Mouse (Mus musculus): ENCODE measurements around the gene Dbp. TPM values are rescaled to one million over a fixed set of nuclear protein-coding genes. Genes with fewer than 3 reads are reported as not detected.

Dbp gene
- polyA plus RNA-seq, 1 experiment from 2014 or later = 1.7 TPM

Other genes starting within 250 kb of the Dbp start
- gene Ftl1, start 245.2 kb upstream of the Dbp start, polyA plus RNA-seq (2015; fragmentation: Nextera tagmentation; extraction: Ambion mirVana) = 4,912 and 5,024 TPM in 2 replicates
- gene Bax, start 238.2 kb upstream of the Dbp start, polyA plus RNA-seq (2015; fragmentation: Nextera tagmentation; extraction: Ambion mirVana) = 135 and 136 TPM in 2 replicates
- gene Tulp2, start 223.2 kb upstream of the Dbp start, polyA plus RNA-seq (2015; fragmentation: Nextera tagmentation; extraction: Ambion mirVana) = 0.39 and 0.57 TPM in 2 replicates
- not detected in 2 replicates for gene Gm45808, start 218.3 kb upstream of the Dbp start, polyA plus RNA-seq (2015; fragmentation: Nextera tagmentation; extraction: Ambion mirVana)
- 3.6 and 3.7 TPM in 2 replicates for gene Dhdh, start 216.3 kb upstream of the Dbp start, polyA plus RNA-seq (2015; fragmentation: Nextera tagmentation; extraction: Ambion mirVana)
- 254 and 266 TPM in 2 replicates for gene Nucb1, start 194.7 kb upstream of the Dbp start, polyA plus RNA-seq (2015; fragmentation: Nextera tagmentation; extraction: Ambion mirVana)
- 22.4 and 29.0 TPM in 2 replicates for gene Ppp1r15a, start 178.8 kb upstream of the Dbp start, polyA plus RNA-seq (2015; fragmentation: Nextera tagmentation; extraction: Ambion mirVana)
- gene Plekha4, start 178.8 kb upstream of the Dbp start, polyA plus RNA-seq (2015; fragmentation: Nextera tagmentation; extraction: Ambion mirVana) = 2.3 and 3.4 TPM in 2 replicates
- 0.72 and 0.84 TPM in 2 replicates for gene Hsd17b14, start 150.2 kb upstream of the Dbp start, polyA plus RNA-seq (2015; fragmentation: Nextera tagmentation; extraction: Ambion mirVana)
- gene Bcat2, start 134.9 kb upstream of the Dbp start, polyA plus RNA-seq (2015; fragmentation: Nextera tagmentation; extraction: Ambion mirVana) = 59.5 and 60.0 TPM in 2 replicates
- gene Fgf21, start 89.6 kb upstream of the Dbp start, polyA plus RNA-seq (2015; fragmentation: Nextera tagmentation; extraction: Ambion mirVana) = 0.16 and 0.91 TPM in 2 replicates
- gene Fut1, start 87.8 kb upstream of the Dbp start, polyA plus RNA-seq (2015; fragmentation: Nextera tagmentation; extraction: Ambion mirVana) = 0.26 and 0.70 TPM in 2 replicates
- 0.16 and 0.21 TPM in 2 replicates for gene Izumo1, start 83.3 kb upstream of the Dbp start, polyA plus RNA-seq (2015; fragmentation: Nextera tagmentation; extraction: Ambion mirVana)
- gene Rasip1, start 77.6 kb upstream of the Dbp start, polyA plus RNA-seq (2015; fragmentation: Nextera tagmentation; extraction: Ambion mirVana) = 16.1 and 16.4 TPM in 2 replicates
- gene Mamstr, start 65.1 kb upstream of the Dbp start, polyA plus RNA-seq (2015; fragmentation: Nextera tagmentation; extraction: Ambion mirVana) = 10.6 and 11.5 TPM in 2 replicates
- 0.60 and 0.70 TPM in 2 replicates for gene Fut2, start 38.7 kb upstream of the Dbp start, polyA plus RNA-seq (2015; fragmentation: Nextera tagmentation; extraction: Ambion mirVana)
- gene Ntn5, start 21.1 kb upstream of the Dbp start, polyA plus RNA-seq (2015; fragmentation: Nextera tagmentation; extraction: Ambion mirVana) = 0.95 and 1.8 TPM in 2 replicates
- 0.74 and 0.84 TPM in 2 replicates for gene Sec1, start 10.7 kb upstream of the Dbp start, polyA plus RNA-seq (2015; fragmentation: Nextera tagmentation; extraction: Ambion mirVana)
- gene Car11, start 5.2 kb upstream of the Dbp start, polyA plus RNA-seq (2015; fragmentation: Nextera tagmentation; extraction: Ambion mirVana) = 2.3 and 3.3 TPM in 2 replicates
- gene Rpl18, start 10.4 kb downstream of the Dbp start, polyA plus RNA-seq (2015; fragmentation: Nextera tagmentation; extraction: Ambion mirVana) = 984 and 1,005 TPM in 2 replicates
- gene Sphk2, start 12.9 kb downstream of the Dbp start, polyA plus RNA-seq (2015; fragmentation: Nextera tagmentation; extraction: Ambion mirVana) = 28.9 TPM in 2 replicates
- gene Fam83e, start 16.1 kb downstream of the Dbp start, polyA plus RNA-seq (2015; fragmentation: Nextera tagmentation; extraction: Ambion mirVana) = 2.0 and 2.1 TPM in 2 replicates
- not detected in 2 replicates for gene Spaca4, start 20.7 kb downstream of the Dbp start, polyA plus RNA-seq (2015; fragmentation: Nextera tagmentation; extraction: Ambion mirVana)
- 0.72 and 1.0 TPM in 2 replicates for gene Lmtk3, start 78.7 kb downstream of the Dbp start, polyA plus RNA-seq (2015; fragmentation: Nextera tagmentation; extraction: Ambion mirVana)
- gene Sult2b1, start 79.6 kb downstream of the Dbp start, polyA plus RNA-seq (2015; fragmentation: Nextera tagmentation; extraction: Ambion mirVana) = 6.6 and 7.9 TPM in 2 replicates
- 108 and 112 TPM in 2 replicates for gene Cyth2, start 109.5 kb downstream of the Dbp start, polyA plus RNA-seq (2015; fragmentation: Nextera tagmentation; extraction: Ambion mirVana)
- 0.68 and 1.3 TPM in 2 replicates for gene Kcnj14, start 119.7 kb downstream of the Dbp start, polyA plus RNA-seq (2015; fragmentation: Nextera tagmentation; extraction: Ambion mirVana)
- 50.0 and 51.4 TPM in 2 replicates for gene Grwd1, start 125.9 kb downstream of the Dbp start, polyA plus RNA-seq (2015; fragmentation: Nextera tagmentation; extraction: Ambion mirVana)
- gene Kdelr1, start 167.7 kb downstream of the Dbp start, polyA plus RNA-seq (2015; fragmentation: Nextera tagmentation; extraction: Ambion mirVana) = 76.6 and 76.7 TPM in 2 replicates
- 0.34 and 0.40 TPM in 2 replicates for gene Grin2d, start 173.3 kb downstream of the Dbp start, polyA plus RNA-seq (2015; fragmentation: Nextera tagmentation; extraction: Ambion mirVana)
- 0.26 and 1.9 TPM in 2 replicates for gene Syngr4, start 191.6 kb downstream of the Dbp start, polyA plus RNA-seq (2015; fragmentation: Nextera tagmentation; extraction: Ambion mirVana)
- gene Tmem143, start 191.9 kb downstream of the Dbp start, polyA plus RNA-seq (2015; fragmentation: Nextera tagmentation; extraction: Ambion mirVana) = 4.6 and 5.6 TPM in 2 replicates
- gene Emp3, start 216.3 kb downstream of the Dbp start, polyA plus RNA-seq (2015; fragmentation: Nextera tagmentation; extraction: Ambion mirVana) = 177 and 189 TPM in 2 replicates
- 9.6 and 11.3 TPM in 2 replicates for gene Ccdc114, start 219.0 kb downstream of the Dbp start, polyA plus RNA-seq (2015; fragmentation: Nextera tagmentation; extraction: Ambion mirVana)